10 mouse cellular contexts compared by ENCODE assay signal in the genomic region with DNA sequence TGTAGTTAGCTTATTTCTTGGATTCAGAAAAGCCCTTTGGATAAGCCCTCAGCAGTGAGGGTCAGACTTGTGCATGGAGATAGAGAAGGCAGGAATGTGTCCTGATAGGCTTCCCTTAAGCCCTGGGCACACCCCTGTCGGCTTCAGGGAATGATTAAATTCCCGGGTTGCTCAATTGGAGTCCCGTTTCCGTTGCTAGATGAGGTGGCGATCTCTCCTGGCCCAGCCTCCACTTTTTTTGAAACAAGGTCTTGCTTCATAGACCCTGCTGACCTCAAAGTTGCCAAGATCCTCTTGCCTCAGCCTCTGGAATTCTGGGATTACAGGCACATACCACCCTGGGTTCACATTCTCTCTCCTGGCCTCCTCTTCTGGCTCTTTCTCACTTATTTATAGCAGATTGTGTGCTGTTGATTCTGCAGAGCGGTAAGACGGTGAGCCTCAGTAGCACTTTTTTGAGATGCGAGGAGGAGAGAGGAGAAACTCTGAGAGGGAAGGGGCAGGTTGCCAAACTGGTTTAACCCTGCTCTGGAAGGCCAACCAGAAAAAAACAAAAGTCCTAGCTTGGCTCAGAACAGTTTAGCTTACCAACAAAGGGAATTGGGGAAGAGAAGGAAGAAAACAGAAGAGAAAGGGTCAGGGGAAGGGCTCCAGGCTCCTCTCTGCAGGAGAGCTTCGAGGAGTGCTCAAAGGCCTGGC.
DNase-seq lines count a peak whose midpoint lies in the region; ATAC-seq and TF ChIP-seq lines count a peak whose summit lies in the region.
"Had no signal": no experiment of that assay in that cellular context is flagged by ENCODE, and none has a peak within 500 bp of the region (broad histone marks: within the 10 kb centered on the region; RNA-seq: fewer than 3 reads in every experiment).

No protein-coding gene starts in this region.

- no peak for TF ChIP-seq CTCF in E14TG2a.4 (conservative IDR thresholded peaks at IDR 0.05; ENCODE audit: low read length)
- TF ChIP-seq CTCF in lung, embryonic 14.5 days (IDR thresholded peaks at IDR 0.05; ENCODE audit: low read depth) = no peak
- no peak for TF ChIP-seq CTCF in left cerebral cortex, adult 2 months (IDR thresholded peaks at IDR 0.05)

- ATAC-seq in lung, embryonic 14.5 days (ENCODE audit: insufficient read depth) = 0 out of 2 replicates have a peak, but pooled peaks have one; percentile 43
- ATAC-seq in midbrain, embryonic 15.5 days (replicated peaks) = no peak

- peak; percentile 67 for DNase-seq in gastrocnemius, adult 18-20 months (ENCODE audit: low spot score)
- no peak for DNase-seq in gastrocnemius, postnatal 4 days (ENCODE audit: low spot score in 2 of 2)
- peak; percentile 57 for DNase-seq in gastrocnemius, postnatal 25 days
- peak; percentile 57 for DNase-seq in lung, embryonic 14.5 days
- DNase-seq in left cerebral cortex, adult 2 months (ENCODE audit: extremely low spot score in 1 of 2, low spot score in 2 of 2) = no peak
- no peak for DNase-seq in right cerebral cortex, adult 2 months (ENCODE audit: low spot score in 2 of 2)

- peaks cover 24% of the 10 kb centered on the region for H3K36me3 ChIP-seq in E14TG2a.4 (ENCODE audit: insufficient read depth, low read length)
- no peaks in the 10 kb centered on the region for H3K36me3 ChIP-seq in lung, embryonic 14.5 days (ENCODE audit: insufficient read depth)
- H3K36me3 ChIP-seq in midbrain, embryonic 15.5 days (replicated peaks) = no peaks in the 10 kb centered on the region
- H3K36me3 ChIP-seq: embryonic facial prominence, embryonic 13.5 days; neural tube, embryonic 13.5 days had no signal

- peak overlapping the region; percentile 69 for H3K4me3 ChIP-seq in E14TG2a.4 (replicated peaks; ENCODE audit: low read length)
- H3K4me3 ChIP-seq in lung, embryonic 14.5 days (ENCODE audit: low read depth, low read length) = no peak overlapping the region
- H3K4me3 ChIP-seq in left cerebral cortex, adult 2 months = no peak overlapping the region
- no peak overlapping the region for H3K4me3 ChIP-seq in midbrain, embryonic 15.5 days
- H3K4me3 ChIP-seq: embryonic facial prominence, embryonic 13.5 days; neural tube, embryonic 13.5 days had no signal

- intact Hi-C loops in left cerebral cortex, adult 2 months (cut with DNase I) = no loop called here

- no peak overlapping the region for H3K4me2 ChIP-seq in lung, embryonic 14.5 days
- H3K4me2 ChIP-seq in midbrain, embryonic 15.5 days = no peak overlapping the region
- H3K4me2 ChIP-seq: embryonic facial prominence, embryonic 13.5 days; neural tube, embryonic 13.5 days had no signal

- H3K27ac ChIP-seq in lung, embryonic 14.5 days (ENCODE audit: low read depth) = peak overlapping the region; percentile 2; the same call in 1 of the 2 replicates
- H3K27ac ChIP-seq in left cerebral cortex, adult 2 months = no peak overlapping the region
- no peak overlapping the region for H3K27ac ChIP-seq in midbrain, embryonic 15.5 days
- H3K27ac ChIP-seq: embryonic facial prominence, embryonic 13.5 days; neural tube, embryonic 13.5 days had no signal

- H3K27me3 ChIP-seq in E14TG2a.4 (ENCODE audit: insufficient read depth, low read length) = no peaks in the 10 kb centered on the region
- no peaks in the 10 kb centered on the region for H3K27me3 ChIP-seq in lung, embryonic 14.5 days (ENCODE audit: insufficient read depth, low read length)
- H3K27me3 ChIP-seq in midbrain, embryonic 15.5 days (replicated peaks) = no peaks in the 10 kb centered on the region
- H3K27me3 ChIP-seq: embryonic facial prominence, embryonic 13.5 days had no signal

- H3K4me1 ChIP-seq in E14TG2a.4 (replicated peaks; ENCODE audit: low read depth, low read length) = peaks cover 72% of the 10 kb centered on the region
- H3K4me1 ChIP-seq in lung, embryonic 14.5 days (ENCODE audit: insufficient read depth) = peaks cover 8% of the 10 kb centered on the region; the same call in 1 of the 2 replicates
- peaks cover 6% of the 10 kb centered on the region; the same call in 1 of the 2 replicates for H3K4me1 ChIP-seq in midbrain, embryonic 15.5 days

- WGBS in lung, embryonic 14.5 days = 13% methylated on average over 9 of the region's 9 CpGs
- WGBS in midbrain, embryonic 15.5 days = 21% methylated on average over 9 of the region's 9 CpGs

- H3K9ac ChIP-seq in lung, embryonic 14.5 days = no peak overlapping the region
- H3K9ac ChIP-seq in midbrain, embryonic 15.5 days = no peak overlapping the region
- H3K9ac ChIP-seq: embryonic facial prominence, embryonic 13.5 days; neural tube, embryonic 13.5 days had no signal

- H3K9me3 ChIP-seq in E14TG2a.4 (ENCODE audit: low read length) = no peaks in the 10 kb centered on the region
- no peaks in the 10 kb centered on the region for H3K9me3 ChIP-seq in lung, embryonic 14.5 days (ENCODE audit: low read depth, low read length)
- no peaks in the 10 kb centered on the region for H3K9me3 ChIP-seq in midbrain, embryonic 15.5 days
- H3K9me3 ChIP-seq: embryonic facial prominence, embryonic 13.5 days; neural tube, embryonic 13.5 days had no signal

Comparison
In these comparisons a context has a peak if more than half of its experiments do, and no peak if none do; other contexts are left out.
1. DNase-seq: peak in gastrocnemius, adult 18-20 months (single experiment), gastrocnemius, postnatal 25 days (single experiment) and lung, embryonic 14.5 days (single experiment); none in gastrocnemius, postnatal 4 days (0 of 2), left cerebral cortex, adult 2 months (0 of 2) and right cerebral cortex, adult 2 months (0 of 2).